Mouse (Mus musculus) embryonic facial prominence, embryonic 14.5 days (tissue): Measurements from ENCODE around the gene Gpr68. TPM values are rescaled to one million over a fixed set of nuclear protein-coding genes. Genes with fewer than 3 reads are reported as not detected.
A peak's percentile ranks its signal among the peaks of the same experiment; 100 is the strongest.

Experiments
- ATAC-seq: fragments of 200-750 bp; cut with Nextera tagmentation; 2 replicates; pipeline ENCODE4 v1.8.0; 2017; ENCODE audit warnings: low read depth, moderate number of reproducible peaks, moderate TSS enrichment
- DNase-seq: peaks from one replicate; pipeline ENCODE4 v3.0.0-alpha.2; 2015; ENCODE audit warnings: low spot score
- H3K27ac ChIP-seq: fragments of 300-500 bp; sonication (generic); replicated peaks from 2 replicates; pipeline ENCODE4 v1.5.1; 2014; ENCODE audit warnings: low read depth, mild to moderate bottlenecking, low read length, moderate library complexity
- H3K27me3 ChIP-seq: fragments of 300-500 bp; sonication (generic); replicated peaks from 2 replicates; pipeline ENCODE4 v1.6.1; 2014; ENCODE audit warnings: low read length; ENCODE audit not compliant: control insufficient read depth, insufficient read depth
- H3K36me3 ChIP-seq: fragments of 300-500 bp; sonication (generic); 2 replicates; pipeline ENCODE4 v1.6.1; 2014; ENCODE audit warnings: low read length, mixed read lengths; ENCODE audit not compliant: control insufficient read depth, insufficient read depth
- H3K4me1 ChIP-seq: fragments of 300-500 bp; sonication (generic); 2 replicates; pipeline ENCODE4 v1.6.1; 2014; ENCODE audit warnings: antibody characterized with exemption, low read length; ENCODE audit not compliant: control insufficient read depth, insufficient read depth
- H3K4me2 ChIP-seq: fragments of 300-500 bp; sonication (generic); 2 replicates; pipeline ENCODE4 v1.6.1; 2014; ENCODE audit warnings: low read depth, mild to moderate bottlenecking, low read length, moderate library complexity, mixed read lengths
- H3K4me3 ChIP-seq: fragments of 300-500 bp; sonication (generic); 2 replicates; pipeline ENCODE4 v1.5.1; 2014; ENCODE audit warnings: low read depth, mild to moderate bottlenecking, low read length
- H3K9ac ChIP-seq: fragments of 300-500 bp; sonication (generic); 2 replicates; pipeline ENCODE4 v1.6.1; 2014; ENCODE audit warnings: low read depth, mild to moderate bottlenecking, low read length, moderate library complexity, mixed read lengths
- H3K9me3 ChIP-seq: fragments of 300-500 bp; sonication (generic); 2 replicates; pipeline ENCODE4 v1.6.1; 2016; ENCODE audit warnings: low read length; ENCODE audit not compliant: control insufficient read depth
- WGBS: fragments of 180-500 bp; shearing (Covaris S2); extraction: QIAGEN DNeasy Blood & Tissue Kit; methylation state at CpG from one replicate; pipeline ENCODE4 v1.1.7; 2014; 5-methylcytosine and 5-hydroxymethylcytosine counted together
- polyA plus RNA-seq: library from polyadenylated mRNA; unstranded; fragments of >200 nt; fragmentation: Nextera tagmentation; extraction: Ambion mirVana; gene quantifications from 2 replicates; pipeline ENCODE4 v1.2.1, GENCODE M21; 2014

Gpr68 gene
- polyA plus RNA-seq, 1 experiment from 2014 or later = 0.46 TPM

DNA sequence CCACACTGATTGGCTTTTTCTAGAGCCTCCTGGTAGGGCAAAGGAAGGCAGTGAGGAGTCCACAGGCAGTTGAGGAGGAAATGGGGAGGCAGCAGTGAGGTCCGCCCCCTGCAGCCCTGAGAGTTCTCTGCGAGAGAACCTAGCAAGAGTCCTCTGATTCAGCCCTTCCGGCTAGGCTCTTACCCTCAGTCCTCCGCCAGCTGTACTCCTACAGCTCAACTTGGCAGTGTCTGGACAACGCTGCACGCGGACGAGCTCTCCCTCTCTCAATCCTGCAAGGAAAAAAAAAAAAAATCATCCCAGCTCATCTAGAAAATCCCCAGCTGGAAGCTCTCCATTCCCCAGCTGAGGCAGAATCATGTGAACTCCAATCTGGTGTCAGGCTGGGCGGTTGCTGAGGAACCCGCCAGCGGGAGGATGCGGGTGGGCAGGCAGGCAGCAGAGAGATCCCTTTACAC, 20.2 kb downstream of the Gpr68 start:
- Histone ChIP-seq H3K9ac (no peak overlapping the region), H3K4me1 (no peaks in the 10 kb centered on the region), H3K4me2 (no peak overlapping the region), H3K27me3 (0 out of 2 replicates have a peak, but pooled peaks cover 5% of the 10 kb centered on the region), H3K9me3 (no peaks in the 10 kb centered on the region), H3K36me3 (no peaks in the 10 kb centered on the region), H3K27ac (no peak overlapping the region), H3K4me3 (no peak overlapping the region)
- no peak for ATAC-seq
- DNase-seq = peak; percentile 66
- 22% methylated on average over 12 of the region's 12 CpGs for WGBS

DNA sequence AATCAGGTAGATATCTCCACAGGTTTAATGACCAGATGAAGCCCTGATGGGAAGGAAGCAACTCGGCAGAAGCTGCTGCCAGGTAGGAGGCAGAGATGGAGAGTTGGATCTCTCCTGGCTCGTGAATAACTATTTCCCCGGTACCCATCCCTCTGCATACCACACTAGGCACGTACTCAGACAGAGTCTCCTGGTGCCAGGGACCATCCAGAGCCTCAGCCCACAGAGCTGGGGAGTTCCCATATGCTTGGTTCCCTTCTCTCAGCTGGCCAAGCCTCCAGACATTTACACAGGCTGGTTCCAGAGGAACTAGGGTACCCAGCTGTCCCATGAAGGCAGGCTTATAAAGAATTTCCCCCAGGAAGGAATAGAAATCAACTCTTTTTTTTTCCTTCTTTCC, 21.1 kb downstream of the Gpr68 start:
- H3K36me3 ChIP-seq = no peaks in the 10 kb centered on the region
- WGBS = 80% methylated on average over 4 of the region's 4 CpGs
- H3K9me3 ChIP-seq = no peaks in the 10 kb centered on the region
- ATAC-seq = no peak
- H3K9ac ChIP-seq = no peak overlapping the region
- H3K4me3 ChIP-seq = no peak overlapping the region
- H3K27ac ChIP-seq = no peak overlapping the region
- DNase-seq = no peak
- H3K4me2 ChIP-seq = no peak overlapping the region
- H3K4me1 ChIP-seq = no peaks in the 10 kb centered on the region
- H3K27me3 ChIP-seq = 0 out of 2 replicates have a peak, but pooled peaks cover 5% of the 10 kb centered on the region

DNA sequence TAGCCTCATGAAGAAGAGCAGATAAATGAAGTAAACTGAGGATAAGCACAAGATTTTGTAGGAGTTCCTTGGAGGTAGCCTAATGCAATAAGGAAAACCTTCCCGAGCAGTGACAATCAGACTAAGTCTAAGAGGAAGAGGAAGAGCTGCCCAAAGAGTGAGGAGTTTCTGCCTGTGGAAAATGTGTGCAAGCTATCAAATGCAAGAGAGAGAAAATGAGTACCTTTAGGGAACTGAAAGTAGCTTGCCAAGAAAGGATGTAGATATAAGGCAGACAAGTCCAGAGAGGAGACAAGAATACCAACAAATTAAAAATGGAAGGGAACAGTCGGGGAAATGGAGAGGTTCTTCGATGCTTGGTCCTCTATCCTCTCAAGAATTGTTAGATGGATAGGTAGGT, 22.4 kb downstream of the Gpr68 start:
- DNase-seq (no peak), ATAC-seq (no peak)
- 90% methylated on average over 3 of the region's 3 CpGs for WGBS
- Histone ChIP-seq H3K4me2 (no peak overlapping the region), H3K9ac (no peak overlapping the region), H3K27ac (no peak overlapping the region), H3K4me1 (no peaks in the 10 kb centered on the region), H3K9me3 (no peaks in the 10 kb centered on the region), H3K27me3 (0 out of 2 replicates have a peak, but pooled peaks cover 5% of the 10 kb centered on the region), H3K36me3 (no peaks in the 10 kb centered on the region), H3K4me3 (no peak overlapping the region)

DNA sequence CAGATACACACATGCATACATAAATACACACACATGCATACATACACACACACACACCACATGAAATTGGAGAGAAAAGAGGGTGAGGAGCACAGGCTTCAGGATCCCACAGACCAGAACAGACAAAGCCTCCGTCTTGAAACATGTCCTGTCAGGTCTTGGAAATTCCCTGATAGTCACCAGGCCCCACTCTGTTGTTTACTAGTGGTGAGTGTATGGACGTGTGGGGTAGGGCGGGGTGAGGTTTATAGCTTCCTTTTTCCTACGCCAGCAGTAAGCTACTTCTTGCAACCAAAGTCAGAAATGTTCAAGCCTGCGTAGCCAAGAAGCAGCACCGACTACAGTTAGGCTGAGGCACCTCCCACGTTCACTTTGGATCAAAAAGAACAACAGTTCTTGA, 24.8 kb downstream of the Gpr68 start:
- Histone ChIP-seq H3K9ac (no peak overlapping the region), H3K4me1 (no peaks in the 10 kb centered on the region), H3K4me3 (no peak overlapping the region), H3K4me2 (no peak overlapping the region), H3K27me3 (0 out of 2 replicates have a peak, but pooled peaks cover 5% of the 10 kb centered on the region), H3K36me3 (no peaks in the 10 kb centered on the region), H3K27ac (no peak overlapping the region), H3K9me3 (no peaks in the 10 kb centered on the region)
- 0 out of 2 replicates have a peak, but pooled peaks have one; percentile 60 for ATAC-seq
- 66% methylated on average over 7 of the region's 7 CpGs for WGBS
- peak; percentile 27 for DNase-seq

DNA sequence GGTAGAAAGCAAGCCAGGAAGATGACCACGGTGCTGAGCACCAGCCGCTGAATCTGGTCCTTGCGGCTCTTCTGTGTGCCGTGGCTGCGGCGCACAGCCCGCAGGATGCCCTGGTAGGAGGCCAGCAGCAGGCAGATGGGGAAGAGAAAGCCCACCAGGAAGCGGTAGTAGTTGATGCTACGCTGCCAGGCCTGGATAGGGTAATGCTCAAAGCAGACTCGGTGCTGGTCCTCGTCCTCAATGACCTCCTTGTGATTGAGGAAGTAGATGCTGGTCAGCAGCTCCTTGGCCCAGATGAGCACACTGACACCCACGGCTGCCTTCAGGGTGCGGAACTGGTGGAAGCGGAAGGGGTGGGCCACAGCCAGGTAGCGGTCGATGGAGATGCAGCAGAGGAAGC, 29.4 kb downstream of the Gpr68 start:
- H3K9ac ChIP-seq = no peak overlapping the region
- H3K4me1 ChIP-seq = no peaks in the 10 kb centered on the region
- H3K9me3 ChIP-seq = no peaks in the 10 kb centered on the region
- ATAC-seq (no peak), DNase-seq (no peak)
- H3K4me3 ChIP-seq = no peak overlapping the region
- 93% methylated on average over 16 of the region's 16 CpGs for WGBS
- H3K36me3 ChIP-seq = no peaks in the 10 kb centered on the region
- no peak overlapping the region for H3K4me2 ChIP-seq
- H3K27ac ChIP-seq = no peak overlapping the region
- no peaks in the 10 kb centered on the region for H3K27me3 ChIP-seq

DNA sequence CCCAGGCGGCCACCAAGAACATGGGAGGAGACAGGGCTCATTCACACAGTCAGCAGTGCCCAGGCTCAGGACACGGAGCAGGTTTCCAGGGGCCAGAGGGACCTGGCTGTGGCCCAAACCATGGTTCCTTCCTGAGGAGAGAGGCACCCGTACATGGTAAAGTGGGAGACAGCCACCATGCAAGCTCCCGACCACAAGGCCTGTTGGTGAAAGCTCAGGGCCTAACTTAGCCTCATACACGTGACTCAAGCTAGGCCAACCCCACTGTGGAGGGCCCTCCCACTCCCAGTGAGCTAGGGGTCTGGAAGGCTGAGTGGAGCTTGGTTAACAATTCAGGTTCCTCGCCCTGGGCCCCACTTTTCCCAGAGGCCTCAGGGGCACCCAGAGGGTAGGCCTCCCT, 30.1 kb downstream of the Gpr68 start:
- ATAC-seq = no peak
- H3K4me2 ChIP-seq = no peak overlapping the region
- H3K27ac ChIP-seq = no peak overlapping the region
- H3K27me3 ChIP-seq = no peaks in the 10 kb centered on the region
- H3K36me3 ChIP-seq = no peaks in the 10 kb centered on the region
- H3K4me3 ChIP-seq = no peak overlapping the region
- no peak overlapping the region for H3K9ac ChIP-seq
- H3K4me1 ChIP-seq = no peaks in the 10 kb centered on the region
- H3K9me3 ChIP-seq = no peaks in the 10 kb centered on the region
- 74% methylated on average over 6 of the region's 6 CpGs for WGBS
- no peak for DNase-seq

DNA sequence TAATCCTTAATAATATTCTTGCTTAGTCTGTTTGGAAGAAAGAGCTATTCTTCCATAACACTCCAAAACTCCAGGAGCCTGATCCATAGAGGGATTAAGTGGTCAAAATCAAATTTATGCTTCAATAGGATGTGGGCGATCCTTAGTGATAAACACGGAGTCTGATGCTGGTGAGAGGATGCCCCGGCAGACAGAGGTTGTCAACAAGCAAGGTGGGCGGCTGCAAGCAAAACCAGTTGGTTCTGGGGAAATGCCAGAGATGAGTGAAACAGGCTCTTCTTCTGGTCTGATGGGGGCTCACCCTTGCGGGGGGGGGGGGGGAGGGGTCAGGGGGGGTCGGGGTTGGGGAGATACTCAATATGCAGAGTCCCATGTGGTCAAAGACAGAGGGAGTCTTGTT, 32.0 kb downstream of the Gpr68 start:
- ATAC-seq (no peak), DNase-seq (no peak)
- Histone ChIP-seq H3K9ac (no peak overlapping the region), H3K27me3 (no peaks in the 10 kb centered on the region), H3K4me3 (no peak overlapping the region), H3K9me3 (no peaks in the 10 kb centered on the region), H3K36me3 (no peaks in the 10 kb centered on the region), H3K4me1 (no peaks in the 10 kb centered on the region), H3K4me2 (no peak overlapping the region), H3K27ac (no peak overlapping the region)
- WGBS = 81% methylated on average over 4 of the region's 6 CpGs

DNA sequence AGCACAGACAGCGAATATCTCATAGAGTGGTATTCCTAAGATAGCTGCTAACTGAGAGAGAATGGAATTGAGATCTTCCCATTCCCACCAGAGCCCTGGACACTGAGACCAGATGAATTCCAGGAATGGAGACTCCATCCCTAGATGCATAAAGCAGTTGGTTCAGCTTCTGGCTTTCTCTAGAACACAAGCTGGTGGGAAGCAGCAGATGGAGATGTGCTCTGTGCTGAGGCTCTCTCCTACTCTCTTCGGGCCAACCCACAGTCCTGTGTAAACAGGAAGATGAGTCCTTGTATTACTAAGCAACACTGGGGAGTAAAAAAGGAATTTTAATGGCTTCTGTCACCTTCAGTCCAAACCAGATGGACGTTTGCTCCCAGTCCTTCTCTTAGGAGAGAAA, 32.4 kb downstream of the Gpr68 start:
- no peak for ATAC-seq

DNA sequence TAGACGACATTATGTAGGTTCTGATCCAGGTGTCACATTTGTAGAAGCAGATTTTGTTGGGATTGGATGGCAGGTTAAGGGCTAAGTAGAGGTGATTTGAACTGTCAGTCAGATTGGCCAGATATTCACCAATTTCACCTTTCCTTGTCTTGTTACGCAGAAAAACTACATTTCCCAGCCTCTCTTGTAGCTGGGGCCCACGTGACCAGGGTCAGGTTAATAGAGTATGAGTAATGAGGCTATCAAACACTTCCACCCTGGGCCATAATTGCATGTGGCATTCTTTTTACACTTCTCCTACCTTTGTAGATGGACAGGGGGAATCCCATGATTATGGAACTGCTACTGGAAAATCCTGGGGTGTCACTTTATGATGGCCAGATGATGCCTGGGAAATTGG, 34.4 kb downstream of the Gpr68 start:
- DNase-seq (no peak), ATAC-seq (no peak)
- Histone ChIP-seq H3K4me3 (no peak overlapping the region), H3K36me3 (no peaks in the 10 kb centered on the region), H3K27ac (no peak overlapping the region), H3K4me2 (no peak overlapping the region), H3K27me3 (no peaks in the 10 kb centered on the region), H3K9ac (no peak overlapping the region), H3K4me1 (no peaks in the 10 kb centered on the region), H3K9me3 (peaks cover 4% of the 10 kb centered on the region; the same call in 1 of the 2 replicates)
- WGBS = 77% methylated on average over 3 of the region's 3 CpGs

More for the DNA sequence above, 32.4 kb downstream of the Gpr68 start:
- no peak for DNase-seq
- Histone ChIP-seq H3K9me3 (no peaks in the 10 kb centered on the region), H3K4me2 (no peak overlapping the region), H3K36me3 (no peaks in the 10 kb centered on the region), H3K4me1 (no peaks in the 10 kb centered on the region), H3K27ac (no peak overlapping the region), H3K27me3 (no peaks in the 10 kb centered on the region), H3K4me3 (no peak overlapping the region), H3K9ac (no peak overlapping the region)
- WGBS = 65% methylated on average over 3 of the region's 3 CpGs
